Mouse (Mus musculus): ENCODE results near the gene Cyb5r1. TPM values are rescaled to one million over a fixed set of nuclear protein-coding genes. Genes with fewer than 3 reads are reported as not detected.
"Not testable (repeated sequence)": the region's sequence is repeated elsewhere in the genome, so short reads cannot be mapped to it uniquely, and the experiment has no call there.

The Cyb5r1 gene
- total RNA-seq, 4 experiments from 2014 or later = 28.8 to 43.0 (median 35.5) TPM

DNA sequence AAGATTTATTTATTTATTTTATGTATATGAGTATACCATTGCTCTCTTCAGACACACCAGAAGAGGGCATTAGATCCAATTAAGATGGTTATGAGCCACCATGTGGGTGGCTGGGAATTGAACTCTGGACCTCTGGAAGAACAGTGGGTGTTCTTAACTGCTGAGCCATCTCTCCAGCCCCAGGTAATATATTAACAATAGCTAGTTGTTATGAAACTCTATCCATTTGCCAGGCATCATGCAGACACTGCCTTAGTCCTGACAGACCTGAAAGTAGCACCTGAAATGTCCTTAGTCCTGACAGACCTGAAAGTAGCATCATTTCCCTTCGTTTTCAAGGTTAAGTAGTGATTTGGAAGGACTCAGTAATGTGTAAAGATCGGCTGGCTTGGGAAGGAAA lies 8.7 kb downstream of the Cyb5r1 start:
- no peak for DNase-seq (ENCODE audit: low spot score in 2 of 2)

DNA sequence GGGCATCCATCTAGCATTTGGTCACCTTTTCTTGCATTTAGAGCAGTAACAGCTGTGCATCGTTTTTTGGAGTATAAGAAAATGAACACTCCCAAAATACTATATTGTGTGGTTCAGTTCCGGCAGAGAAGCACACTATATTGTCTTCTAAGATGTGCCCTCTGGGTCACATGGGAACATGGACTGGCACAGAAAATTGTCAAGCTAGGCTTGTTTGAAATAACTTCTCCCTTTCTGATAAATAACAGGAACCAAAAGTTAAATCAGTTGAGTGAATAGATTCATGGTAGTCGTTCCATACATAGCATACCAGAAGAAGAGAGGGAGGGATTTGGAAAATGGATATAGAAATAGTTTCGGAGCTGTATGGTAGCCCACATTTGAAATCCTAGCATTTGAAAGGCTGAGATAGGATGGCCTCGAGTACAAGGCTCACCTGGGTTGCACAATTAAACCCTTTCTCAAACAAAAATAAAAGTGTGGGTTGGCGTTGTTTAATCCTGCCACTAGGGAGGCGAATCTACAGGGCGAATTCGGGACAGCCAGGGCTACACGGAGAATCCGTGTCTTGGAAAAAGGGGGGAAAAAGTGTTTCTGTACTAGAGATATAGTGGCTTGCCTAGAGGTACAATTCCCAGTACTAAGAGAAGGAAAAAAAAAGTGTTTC lies 9.3 kb downstream of the Cyb5r1 start:
- DNase-seq (ENCODE audit: low spot score in 2 of 2) = no peak

DNA sequence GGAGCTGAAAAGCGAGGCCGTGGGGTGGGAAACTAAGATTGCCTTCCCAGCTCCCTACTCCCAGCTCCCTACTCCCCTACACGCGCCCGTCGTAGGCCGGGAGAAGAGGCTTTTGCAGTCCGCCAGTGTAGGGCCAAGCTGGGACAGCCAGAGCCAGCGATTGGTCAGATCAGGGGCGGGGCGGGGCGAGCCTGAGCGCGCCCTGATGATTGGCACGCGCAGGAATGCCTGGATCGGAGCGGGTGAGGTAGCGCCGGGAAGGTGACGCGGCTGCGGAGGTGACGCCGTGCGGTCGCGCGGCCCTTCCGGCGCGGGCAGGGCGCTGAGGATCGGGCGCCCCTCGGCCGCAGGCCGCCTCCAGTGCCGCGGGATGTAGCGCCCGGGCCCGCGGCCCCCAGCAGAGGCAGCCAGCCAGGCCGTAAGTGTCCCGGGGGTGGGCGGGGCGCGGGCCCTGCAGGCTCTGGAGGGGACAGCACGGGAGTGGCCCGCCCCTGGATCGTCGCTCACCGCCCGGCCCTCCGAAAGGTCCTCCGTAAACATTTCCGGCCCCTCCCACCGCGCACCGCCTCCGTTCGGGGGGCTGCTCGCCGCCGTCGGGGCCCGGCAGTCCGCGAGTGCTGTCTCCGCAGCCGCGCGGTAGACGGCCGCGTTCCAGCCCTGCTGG lies 9.9 kb downstream of the Cyb5r1 start, which contains the start of gene Adipor1:
Adipor1 (plus strand) TSS at position 211 of the 664 bp plus-strand sequence.
- DNase-seq (ENCODE audit: low spot score in 2 of 2) = peak; percentile 96 to 97

DNA sequence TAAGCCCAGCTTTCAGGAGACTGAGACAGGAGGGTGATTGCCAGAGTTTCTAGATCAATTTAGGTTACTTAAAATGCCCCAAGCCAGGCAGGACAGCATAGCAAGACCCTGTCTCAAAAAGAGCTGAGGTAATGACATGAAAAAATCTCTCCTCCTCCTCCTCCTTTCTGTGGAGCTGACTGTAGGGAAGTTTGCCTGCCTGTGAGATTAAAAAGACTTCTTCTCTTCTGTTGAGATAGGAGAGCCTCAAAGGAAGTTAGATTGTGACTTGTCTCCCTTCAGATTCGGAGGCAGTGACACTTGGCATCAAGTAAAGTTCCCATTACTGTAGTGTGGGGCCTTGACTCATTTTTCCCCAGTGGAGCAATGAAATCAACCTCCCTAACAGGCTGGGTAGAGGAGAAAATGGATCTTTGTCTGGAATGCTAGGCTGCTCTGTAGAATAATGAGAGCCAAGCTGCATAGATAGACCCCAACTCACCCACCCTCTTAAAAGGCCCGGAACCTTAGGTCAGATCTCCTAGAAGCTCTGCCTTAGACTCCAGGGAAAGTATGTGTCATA lies 13.1 kb downstream of the Cyb5r1 start:
- no peak for DNase-seq (ENCODE audit: low spot score in 2 of 2)

DNA sequence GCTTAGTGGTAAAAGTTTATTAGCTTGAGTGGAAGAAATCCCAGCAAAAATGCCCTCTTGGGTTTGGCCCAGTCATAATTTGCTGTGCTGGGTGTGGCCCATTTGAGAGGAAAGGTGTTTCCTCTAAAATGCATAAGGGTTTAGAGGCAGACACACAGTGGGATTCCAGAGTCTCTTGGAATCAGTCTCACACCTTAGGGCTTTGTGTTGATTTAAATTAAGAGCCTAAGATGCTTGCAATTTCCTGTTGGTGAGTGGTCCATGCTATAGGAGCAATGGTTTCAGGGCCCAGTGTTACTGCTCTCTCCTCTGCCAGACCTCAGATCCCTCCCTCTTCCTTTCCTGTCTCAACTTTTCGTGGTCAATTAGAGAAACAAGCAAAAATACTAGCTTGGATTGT lies 13.8 kb downstream of the Cyb5r1 start:
- no peak for DNase-seq (ENCODE audit: low spot score in 2 of 2)

DNA sequence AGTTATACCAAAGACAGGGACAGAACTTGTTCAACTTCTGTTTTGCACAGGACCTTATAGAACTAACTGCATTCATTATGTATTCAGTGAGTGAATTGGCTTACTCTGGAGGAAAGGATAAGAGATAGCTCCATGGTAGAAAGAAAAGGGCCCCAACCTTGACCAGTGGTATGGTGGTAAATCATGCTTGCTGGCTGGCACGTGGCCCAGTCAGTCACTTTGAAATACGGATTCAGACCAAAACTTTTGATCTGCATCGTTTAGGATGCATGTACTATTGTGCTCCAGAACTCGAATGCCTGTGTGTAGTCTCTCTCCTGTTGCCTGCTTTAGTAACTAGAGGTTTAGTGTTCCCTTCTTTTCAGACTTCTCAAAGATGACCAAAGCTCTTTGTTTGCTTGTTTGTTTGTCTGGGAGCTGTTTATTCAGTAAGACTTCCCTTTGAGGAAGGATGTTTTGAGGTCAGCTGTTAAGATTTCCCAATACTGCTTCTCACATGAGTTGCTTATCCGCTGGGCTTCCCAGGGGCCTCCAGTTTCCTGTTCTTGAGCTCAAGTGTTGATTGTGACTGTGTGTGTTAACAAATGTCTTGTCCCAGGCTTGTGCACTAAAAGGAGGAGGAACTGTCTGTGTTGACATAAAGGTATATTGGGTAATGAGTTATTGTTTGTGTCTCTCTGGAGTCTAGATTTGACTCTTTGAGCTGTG lies 14.5 kb downstream of the Cyb5r1 start:
- no peak for DNase-seq (ENCODE audit: low spot score in 2 of 2)

DNA sequence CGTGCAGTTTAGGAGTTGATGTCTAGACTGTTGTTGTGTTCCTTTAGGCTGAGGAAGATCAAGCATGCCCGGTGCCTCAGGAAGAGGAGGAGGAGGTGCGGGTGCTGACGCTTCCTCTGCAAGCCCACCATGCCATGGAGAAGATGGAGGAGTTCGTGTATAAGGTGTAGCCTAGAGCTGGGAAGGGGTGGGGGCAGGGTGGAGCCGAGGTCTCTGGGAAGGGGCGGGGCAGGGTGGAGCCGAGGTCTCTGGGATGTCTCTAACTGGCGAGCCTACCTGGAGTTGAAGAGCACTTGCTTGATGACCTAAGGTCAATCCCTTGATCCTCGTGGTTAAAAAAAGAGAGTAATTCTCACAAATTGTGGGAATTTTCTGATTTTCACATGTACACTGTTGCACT lies 18.6 kb downstream of the Cyb5r1 start:
- DNase-seq (ENCODE audit: low spot score in 2 of 2) = no peak

DNA sequence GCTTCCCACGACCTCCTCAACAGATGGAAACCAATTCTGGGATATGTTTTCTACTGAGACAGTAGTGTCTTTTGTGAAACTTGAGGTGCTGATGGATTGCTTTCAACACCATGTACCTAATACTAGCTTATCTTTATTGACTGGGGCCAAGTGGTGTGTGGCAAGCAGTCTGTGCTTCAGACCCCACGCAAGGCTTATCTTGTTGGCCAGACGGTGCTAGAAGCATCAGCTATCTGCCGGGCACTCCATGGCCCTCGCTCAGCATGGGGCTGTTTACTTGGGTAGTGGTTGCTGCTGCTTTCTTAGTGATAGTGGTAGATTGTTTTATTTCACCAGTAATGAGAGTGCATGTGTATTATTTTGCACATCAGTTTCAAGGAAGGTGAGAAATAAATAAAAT lies 20.9 kb downstream of the Cyb5r1 start:
- DNase-seq (ENCODE audit: low spot score in 2 of 2) = no peak

DNA sequence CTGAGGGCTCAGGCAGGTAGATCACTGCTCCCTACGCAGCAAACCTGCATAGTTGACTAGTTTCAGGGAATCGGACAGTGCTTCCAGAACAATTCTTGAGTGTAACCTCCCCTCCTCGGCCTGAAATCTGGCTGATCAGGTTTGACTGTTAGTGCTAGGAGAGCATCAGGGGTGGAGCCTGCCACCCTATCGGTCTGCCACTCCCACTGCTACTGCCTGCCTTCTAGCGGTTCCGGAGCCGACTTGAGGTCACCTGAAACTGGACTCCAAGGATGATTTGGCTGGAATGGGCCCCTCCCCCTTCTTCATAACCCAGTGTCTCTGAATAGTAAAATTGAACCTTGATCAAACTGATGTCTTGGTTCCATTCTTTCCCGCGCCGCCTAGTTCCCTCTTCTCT lies 27.6 kb downstream of the Cyb5r1 start:
- DNase-seq (ENCODE audit: low spot score in 2 of 2) = no peak

DNA sequence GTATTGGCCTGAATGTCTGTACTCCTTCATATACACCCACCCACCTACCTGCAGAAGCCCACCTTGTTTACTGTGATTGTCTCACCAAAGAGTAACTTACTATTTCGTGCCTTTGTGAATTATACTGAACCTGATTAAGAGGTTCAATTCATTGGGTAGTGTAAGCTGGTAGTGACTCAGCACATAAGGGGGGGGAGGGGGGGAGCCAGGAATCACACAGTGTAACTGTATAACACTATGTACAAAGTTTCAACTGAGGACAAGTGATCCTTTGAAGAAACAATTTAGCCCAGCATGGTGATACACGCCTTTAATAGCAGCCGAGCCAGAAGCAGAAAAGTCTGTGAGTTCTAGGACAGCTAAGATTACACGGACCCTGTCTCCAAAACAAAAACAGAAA lies 28.1 kb downstream of the Cyb5r1 start:
- DNase-seq (ENCODE audit: low spot score in 2 of 2) = no peak

DNA sequence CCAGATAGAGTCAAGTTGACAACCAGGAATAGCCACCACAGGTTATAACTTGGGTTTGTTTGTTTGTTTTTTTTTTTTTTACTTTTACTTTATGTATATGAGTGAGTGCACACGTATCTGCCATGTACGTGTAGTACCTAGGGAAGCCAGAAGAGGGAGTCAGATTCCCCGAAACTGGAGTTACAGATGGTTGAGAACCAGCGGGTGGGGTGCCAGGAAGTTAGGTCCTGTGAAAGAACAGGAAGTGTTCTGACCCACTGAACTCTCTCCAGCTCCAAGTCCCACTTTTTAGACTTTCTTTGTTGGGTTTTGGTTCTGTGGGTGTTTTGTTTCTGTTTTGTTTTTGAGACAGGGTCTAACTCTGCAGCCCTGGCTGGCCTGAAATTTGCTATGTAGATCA lies 30.1 kb downstream of the Cyb5r1 start:
- DNase-seq (ENCODE audit: low spot score in 2 of 2) = no peak

DNA sequence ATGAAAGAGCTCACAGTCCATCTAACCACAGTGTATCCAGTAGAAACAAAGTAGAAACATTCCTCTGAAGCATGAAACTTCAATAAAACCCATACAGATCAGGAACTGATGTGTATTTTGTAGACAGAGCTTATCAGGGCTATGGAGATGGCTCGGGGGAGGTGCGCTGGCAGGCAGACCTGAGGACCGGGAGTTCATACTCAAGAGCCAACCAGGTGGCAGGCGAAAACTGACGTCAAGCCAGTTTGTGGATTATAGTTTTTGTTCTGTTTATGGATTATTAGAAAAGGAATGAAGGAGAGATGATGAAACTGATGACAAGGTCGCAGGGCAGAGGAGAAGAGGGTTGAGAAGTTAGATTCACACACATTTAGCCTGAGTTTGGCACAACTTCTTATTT lies 35.1 kb downstream of the Cyb5r1 start:
- DNase-seq (ENCODE audit: low spot score in 2 of 2) = no peak

DNA sequence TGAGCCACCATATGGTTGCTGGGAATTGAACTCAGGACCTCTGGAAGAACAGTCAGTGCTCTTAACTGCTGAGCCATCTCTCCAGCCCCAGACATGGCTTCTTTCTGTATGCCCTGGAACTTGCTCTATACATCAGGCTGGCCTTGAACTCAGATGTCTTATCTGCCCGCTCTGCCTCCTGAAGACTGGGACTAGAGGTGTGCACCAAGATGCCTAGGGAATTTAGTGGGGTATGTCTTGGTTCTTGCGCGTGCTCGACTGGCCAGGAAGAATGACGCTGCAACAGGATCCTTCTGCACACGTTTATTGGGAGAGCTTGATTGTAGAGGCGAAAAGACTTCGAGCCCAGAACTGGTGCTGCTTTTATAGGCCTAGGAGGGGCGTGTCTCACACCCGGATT lies 36.4 kb downstream of the Cyb5r1 start:
- not testable (repeated sequence) for DNase-seq (ENCODE audit: low spot score in 2 of 2)

DNA sequence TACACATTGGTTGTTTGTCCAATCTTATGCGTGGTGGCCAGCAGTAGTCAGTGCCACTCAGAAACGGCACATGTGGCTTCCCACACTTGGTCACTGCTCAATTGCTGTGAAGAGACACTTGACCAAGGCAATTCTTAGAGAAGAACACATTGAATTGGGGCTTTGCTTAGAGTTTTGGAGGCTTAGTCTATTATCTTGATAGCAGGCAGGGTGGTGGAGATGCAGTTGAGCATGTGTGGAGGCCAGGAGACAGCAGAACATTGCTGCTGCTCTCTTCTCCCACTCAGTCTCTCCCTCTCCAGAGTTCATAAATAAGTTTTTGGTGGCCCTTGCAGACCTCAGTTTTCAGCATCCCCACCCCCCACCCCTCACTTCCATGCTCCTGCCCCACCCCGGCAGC lies 37.0 kb downstream of the Cyb5r1 start:
- no peak for DNase-seq (ENCODE audit: low spot score in 2 of 2)

DNA sequence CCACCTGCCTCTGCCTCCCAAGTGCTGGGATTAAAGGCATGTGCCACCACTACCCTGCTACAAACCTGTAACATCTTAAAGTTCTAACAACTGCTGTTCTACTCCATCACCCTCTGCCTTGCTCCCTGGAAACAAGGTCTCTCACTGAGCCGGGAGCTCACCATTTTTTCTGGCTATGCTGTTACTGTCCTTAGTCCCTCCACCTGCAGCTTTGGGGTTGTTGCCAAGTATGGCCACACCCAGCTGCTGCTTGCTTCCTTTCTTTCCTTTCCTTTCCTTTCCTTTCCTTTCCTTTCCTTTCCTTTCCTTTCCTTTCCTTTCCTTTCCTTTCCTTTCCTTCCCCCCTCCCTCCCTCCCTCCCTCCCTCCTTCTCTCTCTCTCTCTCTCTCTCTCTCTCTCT lies 37.9 kb downstream of the Cyb5r1 start:
- not testable (repeated sequence) for DNase-seq (ENCODE audit: low spot score in 2 of 2)

DNA sequence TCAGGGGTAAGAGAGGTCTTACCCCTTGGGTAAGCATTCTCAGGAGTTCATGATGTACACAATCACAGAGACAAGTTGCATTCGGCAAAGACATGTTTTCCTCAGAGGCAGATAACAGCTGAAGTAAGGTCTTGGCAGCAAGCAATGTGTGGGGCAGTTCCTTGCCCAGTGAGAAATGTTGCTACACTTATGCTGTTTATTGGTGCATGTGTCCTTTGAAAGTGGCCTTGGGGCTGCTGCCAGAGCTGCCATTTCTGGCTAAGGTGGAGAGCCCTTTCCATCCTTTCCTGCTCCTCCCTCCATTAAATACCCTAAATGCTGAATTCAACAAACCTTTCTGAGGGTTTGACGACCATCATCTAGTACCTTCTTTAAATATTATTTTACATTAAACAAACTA lies 40.1 kb downstream of the Cyb5r1 start:
- no peak for DNase-seq (ENCODE audit: low spot score in 2 of 2)

DNA sequence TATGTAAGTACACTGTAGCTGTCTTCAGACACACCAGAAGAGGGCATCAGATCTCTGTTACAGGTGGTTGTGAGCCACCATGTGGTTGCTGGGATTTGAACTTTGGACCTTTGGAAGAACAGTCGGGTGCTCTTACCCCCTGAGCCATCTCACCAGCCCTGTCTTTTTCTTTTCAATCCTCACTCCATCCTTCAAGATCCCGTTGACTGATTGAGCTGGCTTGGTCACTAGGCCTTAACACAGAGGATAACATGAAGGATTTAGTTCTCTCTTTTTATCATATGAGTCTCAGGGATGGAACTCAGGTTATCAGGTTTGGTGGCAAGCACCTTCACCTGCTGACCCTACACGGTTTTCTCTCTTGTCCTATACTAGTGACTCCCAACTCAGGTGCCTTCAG lies 43.2 kb downstream of the Cyb5r1 start:
- not testable (repeated sequence) for DNase-seq (ENCODE audit: low spot score in 2 of 2)

DNA sequence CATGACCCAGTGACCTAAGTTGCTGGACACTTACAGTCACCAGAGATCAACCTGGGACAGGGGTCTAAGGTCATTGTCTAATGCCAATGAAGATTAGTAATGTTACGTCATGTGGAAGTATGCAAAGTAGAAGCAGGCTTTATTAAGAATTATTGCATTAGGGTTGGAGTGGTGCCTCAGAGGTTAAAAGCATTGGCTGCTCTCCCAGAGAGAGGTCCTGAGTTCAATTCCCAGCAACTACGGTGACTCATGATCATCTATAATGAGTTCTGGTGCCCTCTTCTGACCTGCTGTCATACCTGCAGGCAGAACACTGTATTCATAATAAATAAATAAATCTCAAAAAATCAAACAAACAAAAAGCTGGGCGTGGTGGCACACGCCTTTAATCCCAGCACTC lies 44.8 kb downstream of the Cyb5r1 start:
- no peak for DNase-seq (ENCODE audit: low spot score in 2 of 2)

DNA sequence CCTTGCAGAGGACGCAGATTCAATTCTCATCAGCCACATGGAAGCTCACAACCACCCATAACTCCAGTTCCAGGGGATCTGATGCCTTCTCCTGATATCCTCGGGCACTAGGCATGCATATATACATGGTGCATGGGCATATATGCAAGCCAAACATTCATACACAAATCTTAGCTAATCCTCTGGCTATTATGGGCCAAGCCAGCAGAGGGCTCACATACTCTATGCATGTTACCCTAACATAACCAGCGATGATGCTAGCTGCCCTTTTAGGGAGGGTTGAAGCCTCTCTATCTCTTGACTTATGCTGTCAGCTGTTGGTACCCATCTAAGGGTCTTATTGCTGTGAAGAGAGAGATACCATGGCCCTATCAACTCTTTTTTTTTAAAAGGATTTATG lies 45.6 kb downstream of the Cyb5r1 start:
- peak in 1 of 2 experiments; percentile 29 for DNase-seq (ENCODE audit: low spot score in 2 of 2)

DNA sequence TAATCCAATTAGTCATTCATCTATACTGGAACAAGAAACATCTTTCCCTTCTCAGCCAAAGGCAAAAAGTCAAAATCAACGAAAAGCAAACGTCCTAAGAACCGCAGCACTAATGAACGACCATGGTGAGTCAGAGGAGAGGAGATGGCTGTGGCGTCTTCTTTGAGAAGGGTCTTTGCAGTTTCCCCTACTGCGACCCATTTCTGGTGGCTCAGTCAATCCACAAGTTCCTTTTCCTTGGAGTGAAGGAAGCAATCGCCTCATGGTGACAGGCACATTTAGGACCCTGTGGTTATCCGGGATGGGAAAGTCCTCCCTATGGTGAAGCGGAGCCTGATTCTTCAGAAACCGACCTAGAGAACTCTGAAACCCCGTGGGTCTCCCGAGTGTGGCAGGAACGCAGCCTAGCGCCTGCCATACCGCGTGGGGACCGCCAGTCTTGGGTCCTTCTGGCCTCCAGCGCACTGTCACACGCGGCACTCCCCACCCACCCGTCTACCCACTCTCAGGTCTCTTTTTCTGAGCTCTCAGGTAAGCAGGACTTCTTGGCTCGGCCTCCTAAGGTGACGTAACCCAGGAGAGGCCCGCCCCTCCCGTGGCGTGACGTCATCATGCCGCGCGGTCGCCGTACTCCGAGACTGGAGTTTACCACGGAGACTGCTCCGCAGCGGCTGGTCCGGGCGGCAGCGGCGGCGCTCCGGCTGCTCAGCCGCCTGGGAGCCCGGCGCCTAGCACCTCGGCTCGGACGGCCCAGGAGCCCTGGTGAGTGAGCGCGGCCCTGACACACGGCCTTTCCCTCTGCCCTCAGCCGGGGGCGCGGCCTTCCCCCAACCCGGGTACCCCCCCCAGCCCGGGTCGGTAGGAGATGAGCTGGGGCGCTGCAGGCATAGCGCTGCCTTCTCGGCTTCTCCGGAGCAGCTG lies 49.8 kb downstream of the Cyb5r1 start, which contains the start of gene Klhl12:
Klhl12 (plus strand) TSS at position 628 of the 921 bp plus-strand sequence.
- DNase-seq (ENCODE audit: low spot score in 2 of 2) = peak; percentile 89 to 94

DNA sequence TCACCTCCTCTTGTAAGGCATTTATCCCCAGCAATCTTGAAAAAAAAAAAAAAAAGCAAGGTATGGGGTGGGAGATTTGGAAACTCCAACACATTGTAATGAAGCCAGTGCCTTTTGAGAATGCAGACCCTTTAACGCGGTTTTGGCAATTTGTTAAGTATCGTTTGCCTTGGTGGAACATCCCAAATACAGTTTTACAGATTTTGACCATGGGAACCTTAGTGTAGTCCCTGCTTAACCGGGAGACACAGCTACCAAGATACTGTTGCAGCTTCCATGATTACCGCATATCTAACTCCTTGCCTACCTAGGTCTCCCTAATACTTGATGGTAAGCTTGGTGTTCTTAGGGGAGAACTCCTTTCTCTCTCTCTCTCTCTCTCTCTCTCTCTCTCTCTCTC lies 50.7 kb downstream of the Cyb5r1 start:
- no peak for DNase-seq (ENCODE audit: low spot score in 2 of 2)
